ENCODE assay signal across 15 mouse cellular contexts in the genomic region with DNA sequence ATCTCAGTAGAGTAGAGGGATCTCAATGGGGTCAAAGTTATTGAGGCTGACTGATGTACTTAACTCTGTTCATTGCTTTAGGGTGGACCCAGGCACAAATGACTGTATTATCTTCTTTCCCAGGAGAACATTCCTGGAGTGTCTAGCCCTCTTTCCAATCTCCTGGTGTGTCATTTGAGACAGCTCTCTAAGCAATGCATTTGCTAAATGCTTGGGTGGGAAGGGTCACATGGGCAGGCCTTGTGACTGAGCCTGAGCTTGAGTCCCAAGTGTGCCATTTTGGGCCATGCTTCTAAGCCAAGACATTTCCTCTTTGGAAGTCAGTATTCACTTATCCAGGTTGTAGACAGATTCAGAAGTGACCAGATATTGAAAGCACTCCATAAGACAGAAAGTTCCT. TPM values are rescaled to one million over a fixed set of nuclear protein-coding genes. Genes with fewer than 3 reads are reported as not detected.
"Had no signal": no experiment of that assay in that cellular context is flagged by ENCODE, and none has a peak within 500 bp of the region (broad histone marks: within the 10 kb centered on the region; RNA-seq: fewer than 3 reads in every experiment).

No protein-coding gene starts in this region.

- ATAC-seq: midbrain, embryonic 15.5 days had no signal

- H3K4me3 ChIP-seq: layer of hippocampus, adult 2 months; limb, embryonic 13.5 days; midbrain, embryonic 15.5 days; stomach, embryonic 15.5 days had no signal

- H3K27me3 ChIP-seq: midbrain, embryonic 15.5 days; stomach, embryonic 15.5 days had no signal

- DNase-seq: kidney, postnatal 10 days; kidney, postnatal 4 days; left cerebral cortex, postnatal 4 days; right cerebral cortex, postnatal 14 days; thymus, adult 2 months; thymus, postnatal 36 days had no signal

- H3K9me3 ChIP-seq: limb, embryonic 13.5 days; midbrain, embryonic 15.5 days; stomach, embryonic 15.5 days had no signal

- H3K36me3 ChIP-seq: midbrain, embryonic 15.5 days; stomach, embryonic 15.5 days had no signal

- H3K4me2 ChIP-seq: limb, embryonic 13.5 days; midbrain, embryonic 11.5 days; midbrain, embryonic 15.5 days; stomach, embryonic 15.5 days had no signal

- H3K9ac ChIP-seq: limb, embryonic 13.5 days; liver, embryonic 14.5 days; midbrain, embryonic 15.5 days; stomach, embryonic 15.5 days had no signal

- H3K4me1 ChIP-seq: limb, embryonic 13.5 days; midbrain, embryonic 15.5 days; stomach, embryonic 15.5 days had no signal

- H3K27ac ChIP-seq: layer of hippocampus, adult 2 months; limb, embryonic 13.5 days; liver, embryonic 14.5 days; midbrain, embryonic 15.5 days; stomach, embryonic 15.5 days had no signal

RNA-seq across cellular contexts. Expression of a gene that starts 40.6 kb away (rescaled TPM):
- total RNA-seq: left cerebral cortex, postnatal 10 days; liver, adult 2 months; megakaryocyte progenitor cell, adult 5-6 weeks had no signal
- polyA plus RNA-seq: midbrain, embryonic 11.5 days had no signal
